Mouse (Mus musculus): Measurements from ENCODE around the gene Marveld2.

Marveld2 gene

GRCm38 (mm10) chr13:100616181-100617087 lies at the start of gene Marveld2:
TSS of gene Marveld2 (minus strand) at chr13:100616971.
- DNase-seq: peak; percentile 68 to 79

- peak; percentile 44 for DNase-seq
These were observed 43.2 kb upstream of the Marveld2 start for GRCm38 (mm10) chr13:100659864-100660456.

- no peak for DNase-seq
These were observed 41.3 kb upstream of the Marveld2 start for GRCm38 (mm10) chr13:100658091-100658490.

GRCm38 (mm10) chr13:100651439-100652186 lies 34.8 kb upstream of the Marveld2 start, which contains the start of gene Taf9:
TSS of gene Taf9 (plus strand) at chr13:100651579.
- no peak for DNase-seq

- DNase-seq: peak; percentile 92 to 94
These were observed 34.0 kb upstream of the Marveld2 start, which contains the start of the genes Ak6 and Rad17 for GRCm38 (mm10) chr13:100650550-100651438. TSS of gene Ak6 (plus strand) at chr13:100650979. TSS of gene Rad17 (minus strand) at chr13:100651051.

- no peak for DNase-seq
These were observed 31.5 kb upstream of the Marveld2 start for GRCm38 (mm10) chr13:100648223-100648622.

GRCm38 (mm10) chr13:100642471-100643209 lies 25.9 kb upstream of the Marveld2 start:
- no peak for DNase-seq

- no peak for DNase-seq
These were observed 17.4 kb upstream of the Marveld2 start for GRCm38 (mm10) chr13:100634106-100634691.

- no peak for DNase-seq
These were observed 5.5 kb upstream of the Marveld2 start for GRCm38 (mm10) chr13:100622241-100622640.

- DNase-seq: no peak
These were observed 812 bp upstream of the Marveld2 start for GRCm38 (mm10) chr13:100617583-100617982.

GRCm38 (mm10) chr13:100612903-100613302 lies 3.9 kb downstream of the Marveld2 start:
- no peak for DNase-seq

- DNase-seq: no peak
These were observed 4.5 kb downstream of the Marveld2 start for GRCm38 (mm10) chr13:100612251-100612650.

- DNase-seq: no peak
These were observed 5.5 kb downstream of the Marveld2 start for GRCm38 (mm10) chr13:100611266-100611665.

GRCm38 (mm10) chr13:100607756-100608155 lies 9.0 kb downstream of the Marveld2 start:
- no peak for DNase-seq

- DNase-seq: no peak
These were observed 10.9 kb downstream of the Marveld2 start for GRCm38 (mm10) chr13:100605845-100606244.

- DNase-seq: no peak
These were observed 13.1 kb downstream of the Marveld2 start for GRCm38 (mm10) chr13:100603738-100604095.

GRCm38 (mm10) chr13:100603031-100603737 lies 13.6 kb downstream of the Marveld2 start:
- no peak for DNase-seq

- no peak for DNase-seq
These were observed 14.4 kb downstream of the Marveld2 start for GRCm38 (mm10) chr13:100602239-100602902.

GRCm38 (mm10) chr13:100601034-100601433 lies 15.7 kb downstream of the Marveld2 start:
- no peak for DNase-seq

- peak in 1 of 2 experiments; percentile 16 for DNase-seq
These were observed 16.5 kb downstream of the Marveld2 start for GRCm38 (mm10) chr13:100600317-100600716.

Data from lung, adult 18-20 months (tissue).